Mouse (Mus musculus) Patski (cell line): ENCODE results near the gene Pth1r. TPM values are rescaled to one million over a fixed set of nuclear protein-coding genes. Genes with fewer than 3 reads are reported as not detected.

Source experiments
- ATAC-seq: fragments of 100-300 bp; one replicate; pipeline ENCODE4 v1.8.0; 2021
- CTCF ChIA-PET: fragments of 350-600 bp; sonication (Branson Sonifier 250); formaldehyde crosslinking; loops from one replicate; lab custom pipeline; 2022; ENCODE audit warnings: inconsistent platforms; lab: Charles Lee
- POLR2A ChIA-PET: fragments of 350-600 bp; sonication (Branson Sonifier 250); formaldehyde crosslinking; loops from one replicate; lab custom pipeline; 2022; ENCODE audit warnings: antibody characterized with exemption, inconsistent platforms; lab: Charles Lee
- DNase-seq: peaks from one replicate; pipeline ENCODE4 v3.0.0-alpha.2; 2011; ENCODE audit warnings: low read depth, low spot score
- H3K27me3 ChIP-seq: fragments of 371-371 bp; one replicate; pipeline ENCODE4 v1.5.1; 2021
- CTCF ChIP-seq: fragments of 100-300 bp; IDR thresholded peaks from one replicate; pipeline ENCODE4 v1.5.1; 2021
- in situ Hi-C: fragments of 300-500 bp; cut with MboI; formaldehyde crosslinking; loops from 3 replicates; pipeline ENCODE4 v1.11.1; 2018; ENCODE audit warnings: low pct_unique_long_range_greater_than_20kb, mixed read lengths
- polyA plus RNA-seq: library from polyadenylated mRNA; unstranded; gene quantifications from one replicate; pipeline ENCODE4 v1.2.3, GENCODE M21; 2021

The Pth1r gene
- polyA plus RNA-seq, 1 experiment from 2014 or later: 9.9 TPM

DNA sequence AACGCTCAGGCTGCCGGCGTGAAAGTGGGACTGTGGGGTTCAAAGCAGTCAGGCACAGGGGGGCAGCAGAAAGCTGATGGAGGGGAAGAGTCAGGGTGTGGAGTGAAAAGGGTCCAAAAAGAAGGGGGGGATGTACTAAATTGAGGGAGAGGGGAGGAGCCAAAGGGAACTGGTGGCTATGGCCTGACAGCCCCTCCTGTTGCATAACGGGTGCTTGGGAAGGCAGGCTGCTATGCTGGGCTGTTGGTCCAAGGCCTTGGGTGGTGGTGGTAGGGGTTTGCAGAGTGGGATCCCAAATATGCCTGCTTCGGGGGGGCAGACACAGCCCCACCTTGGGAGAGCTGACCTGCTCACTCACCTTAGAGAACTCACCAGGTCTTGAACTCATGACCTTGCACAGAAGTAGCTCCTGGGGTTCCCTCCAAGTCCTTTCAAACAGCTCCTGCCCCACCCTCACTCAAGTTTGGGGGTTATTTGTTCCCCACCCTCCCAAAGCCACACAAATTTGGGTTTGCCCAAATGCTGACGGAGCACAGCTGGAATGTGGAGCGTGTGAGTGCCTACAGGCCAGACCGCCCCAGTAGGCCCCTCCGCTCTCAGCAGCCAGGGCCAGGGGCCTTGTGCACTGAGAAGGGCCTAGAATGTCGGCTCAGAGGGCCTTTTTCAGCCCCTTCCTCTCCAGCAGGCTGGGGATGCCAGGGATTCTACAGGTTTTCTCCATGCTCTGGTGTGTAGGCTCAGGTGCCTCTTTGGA lies 28.5 kb upstream of the Pth1r start:
- ATAC-seq (no peak), DNase-seq (no peak)
- TF ChIP-seq CTCF: no peak
- POLR2A ChIA-PET: no interaction called here
- in situ Hi-C loops: loop anchor here (10.0 kb wide), 1 partner anchor 331 kb away; no protein-coding TSS in a partner anchor
- no peaks in the 10 kb centered on the region for H3K27me3 ChIP-seq
- CTCF ChIA-PET: interaction anchor here (1.2 to 2.1 kb wide), 2 partner anchors 58 to 62 kb away, joined by 3 to 5 read pairs; no protein-coding TSS in a partner anchor

DNA sequence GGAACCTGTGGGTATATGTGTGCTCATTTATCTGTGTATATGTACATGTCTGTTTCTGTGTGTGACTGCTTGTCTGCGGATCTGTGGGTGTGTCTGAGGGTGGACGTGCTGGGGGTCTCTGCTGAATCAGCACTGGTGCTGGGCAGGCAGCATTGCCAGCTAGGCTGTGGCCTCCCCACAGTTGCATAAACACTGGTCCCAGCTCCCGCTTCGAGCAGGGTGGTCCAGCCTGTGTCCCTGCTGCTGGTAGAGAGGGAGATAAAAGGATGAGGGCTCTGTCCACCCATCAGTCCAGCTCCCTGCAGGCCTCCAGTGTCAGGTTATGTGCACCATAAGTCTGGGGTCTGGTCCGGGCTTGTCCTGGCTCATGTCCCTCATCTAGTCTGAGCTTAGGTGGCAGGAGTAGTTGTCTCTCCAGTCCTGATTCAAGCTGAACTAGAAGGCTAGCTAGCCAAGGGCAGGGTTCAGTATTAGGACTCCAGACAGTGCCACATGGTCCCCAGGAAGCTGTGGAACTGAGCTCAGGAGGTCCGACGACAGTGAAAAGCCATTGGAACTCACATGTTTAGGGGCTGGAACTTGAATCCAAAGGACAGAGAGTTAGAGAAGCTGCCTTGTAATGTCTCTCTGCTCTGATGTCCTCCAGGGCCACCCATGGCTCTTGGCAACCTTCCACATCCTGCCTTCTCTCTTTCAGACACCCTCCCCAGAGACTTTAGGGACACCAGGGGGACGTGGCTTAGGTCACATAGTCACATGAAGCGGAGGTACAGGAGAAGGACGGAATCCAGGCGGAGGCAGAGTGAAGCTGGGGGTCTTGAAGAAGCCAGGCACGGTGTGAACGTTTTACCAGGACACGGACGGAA lies 27.7 kb upstream of the Pth1r start:
- no peak for DNase-seq

DNA sequence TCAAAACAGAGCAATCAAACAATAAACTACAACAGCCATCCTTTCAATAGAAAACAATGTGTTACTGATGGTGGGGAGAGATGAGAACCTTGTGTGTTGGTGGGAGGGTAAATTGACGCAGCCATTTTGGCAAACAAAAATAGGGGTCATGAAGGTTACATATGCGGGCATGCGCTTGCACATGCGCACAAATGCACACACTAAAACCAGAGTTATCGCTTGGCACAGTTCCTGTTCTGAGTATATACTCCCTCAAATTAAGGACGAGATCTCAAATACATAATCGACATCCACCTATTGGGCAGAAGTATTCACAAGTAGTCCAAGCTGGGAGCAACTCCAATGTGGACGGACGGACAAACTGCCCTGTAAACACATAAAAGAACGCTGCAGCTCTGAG lies 25.4 kb upstream of the Pth1r start:
- no peak for ATAC-seq
- no peaks in the 10 kb centered on the region for H3K27me3 ChIP-seq
- TF ChIP-seq CTCF: no peak
- CTCF ChIA-PET: no interaction called here
- POLR2A ChIA-PET: no interaction called here
- no peak for DNase-seq
- in situ Hi-C loops: loop anchor here (10.0 kb wide), 1 partner anchor 328 kb away; no protein-coding TSS in a partner anchor

More for the DNA sequence above, 27.7 kb upstream of the Pth1r start:
- no peak for TF ChIP-seq CTCF
- H3K27me3 ChIP-seq: no peaks in the 10 kb centered on the region
- CTCF ChIA-PET: interaction anchor here (1.0 to 2.1 kb wide), 3 partner anchors 57 to 61 kb away, joined by 3 to 5 read pairs (median 3); no protein-coding TSS in a partner anchor
- POLR2A ChIA-PET: no interaction called here
- in situ Hi-C loops: loop anchor here (10.0 kb wide), 1 partner anchor 330 kb away; no protein-coding TSS in a partner anchor
- no peak for ATAC-seq

DNA sequence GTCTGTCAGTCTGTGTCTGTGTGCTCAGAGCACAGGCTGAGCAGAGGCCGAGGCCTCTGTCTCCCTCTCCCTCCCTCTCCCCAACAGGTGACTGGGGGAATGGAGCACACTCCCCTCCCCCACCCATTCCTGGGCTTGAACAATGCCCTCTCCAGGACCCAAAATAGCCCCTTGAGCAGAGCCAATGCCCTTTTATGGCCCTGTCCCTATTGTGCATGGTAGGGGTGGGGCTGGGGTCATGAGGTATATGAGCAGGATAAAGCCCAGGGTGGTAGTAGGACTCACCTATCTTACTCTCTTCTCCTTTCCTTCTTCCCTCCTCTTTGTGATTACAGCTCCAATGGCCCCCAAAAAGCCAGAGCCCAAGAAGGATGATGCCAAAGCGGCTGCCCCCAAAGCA lies 16.5 kb upstream of the Pth1r start:
- POLR2A ChIA-PET: no interaction called here
- TF ChIP-seq CTCF: no peak
- H3K27me3 ChIP-seq: no peaks in the 10 kb centered on the region
- ATAC-seq: no peak
- CTCF ChIA-PET: no interaction called here
- in situ Hi-C loops: no loop called here
- no peak for DNase-seq

DNA sequence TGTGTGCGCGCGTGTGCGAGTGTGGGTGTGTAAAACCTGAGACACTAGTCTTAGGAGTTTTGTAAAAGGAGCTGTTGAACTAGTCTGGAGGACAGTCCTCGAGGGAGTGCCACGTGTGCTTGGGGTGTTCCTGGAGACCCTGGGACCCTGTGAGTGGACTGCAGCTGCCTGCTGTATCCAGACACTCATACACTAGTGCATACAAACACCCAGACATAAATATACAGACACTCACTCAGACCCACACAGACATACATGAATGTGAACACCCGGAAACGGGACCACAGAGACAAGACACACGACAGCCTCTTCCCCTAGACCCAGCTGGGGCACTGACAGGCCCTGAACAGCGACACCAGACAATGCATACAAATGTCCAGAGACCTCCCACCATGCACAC lies 15.8 kb upstream of the Pth1r start:
- ATAC-seq: no peak
- H3K27me3 ChIP-seq: no peaks in the 10 kb centered on the region
- in situ Hi-C loops: no loop called here
- ChIA-PET CTCF (no interaction called here), POLR2A (no interaction called here)
- no peak for TF ChIP-seq CTCF
- no peak for DNase-seq

DNA sequence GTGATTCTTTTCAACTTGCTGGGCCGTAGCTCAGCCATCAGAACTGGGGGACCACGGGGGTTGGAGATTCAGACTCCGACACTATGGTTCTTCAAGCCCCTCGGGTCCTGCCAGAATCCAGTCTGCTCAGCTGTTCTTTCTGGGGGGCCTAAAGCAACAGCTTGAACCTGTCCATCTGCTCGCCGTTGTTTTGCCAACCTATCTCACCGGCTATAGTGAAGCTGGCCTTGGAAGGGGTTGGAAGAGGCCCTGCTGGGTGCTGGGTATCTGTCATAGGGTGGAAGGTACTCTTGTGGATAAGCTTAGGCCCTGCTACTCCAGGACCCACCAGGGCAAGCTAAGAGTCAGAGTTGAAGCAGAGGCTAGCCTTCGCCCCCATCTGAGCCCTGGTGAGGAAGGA lies 13.9 kb upstream of the Pth1r start:
- no peak for DNase-seq
- no peak for TF ChIP-seq CTCF
- no peak for ATAC-seq
- no peaks in the 10 kb centered on the region for H3K27me3 ChIP-seq
- ChIA-PET POLR2A (interaction anchor here (0.5 to 0.8 kb wide), 2 partner anchors 10 to 44 kb away, joined by 3 read pairs; no protein-coding TSS in a partner anchor), CTCF (interaction anchor here (0.7 to 5.2 kb wide), 9 partner anchors 10 to 349 kb away, joined by 3 to 45 read pairs (median 4); partner anchors contain the start of genes Als2cl and Tmie)
- in situ Hi-C loops: no loop called here

DNA sequence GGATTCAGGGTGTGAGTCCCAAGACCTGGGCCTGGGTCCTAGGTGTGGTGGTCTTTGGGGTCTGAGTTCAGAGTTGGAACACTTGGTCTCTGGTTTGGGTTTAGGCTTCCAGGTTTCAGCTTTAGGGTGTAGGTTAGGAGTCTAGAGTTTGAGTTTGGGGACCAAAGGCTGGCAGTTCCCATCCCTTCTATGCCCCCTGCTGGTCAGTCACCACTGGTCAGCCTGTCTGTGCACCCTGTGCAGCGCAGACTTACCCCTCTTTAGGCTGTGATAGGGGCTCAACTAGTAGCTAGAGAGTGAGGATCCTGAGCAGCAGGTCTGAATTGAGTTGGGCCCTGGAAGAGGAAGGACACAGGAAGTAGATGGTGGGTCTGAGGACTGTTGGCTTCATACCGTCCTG lies 12.3 kb upstream of the Pth1r start:
- ChIA-PET CTCF (interaction anchor here (0.7 to 5.2 kb wide), 16 partner anchors 10 to 121 kb away, joined by 3 to 45 read pairs (median 6); partner anchors contain the start of genes Als2cl, Myl3, Pth1r and Tmie), POLR2A (interaction anchor here (1.2 to 1.3 kb wide), 2 partner anchors 9 to 43 kb away, joined by 3 read pairs; no protein-coding TSS in a partner anchor)
- no peaks in the 10 kb centered on the region for H3K27me3 ChIP-seq
- ATAC-seq (no peak), DNase-seq (no peak)
- in situ Hi-C loops: loop anchor here (5.0 kb wide), 1 partner anchor 42 kb away; no protein-coding TSS in a partner anchor
- no peak for TF ChIP-seq CTCF

DNA sequence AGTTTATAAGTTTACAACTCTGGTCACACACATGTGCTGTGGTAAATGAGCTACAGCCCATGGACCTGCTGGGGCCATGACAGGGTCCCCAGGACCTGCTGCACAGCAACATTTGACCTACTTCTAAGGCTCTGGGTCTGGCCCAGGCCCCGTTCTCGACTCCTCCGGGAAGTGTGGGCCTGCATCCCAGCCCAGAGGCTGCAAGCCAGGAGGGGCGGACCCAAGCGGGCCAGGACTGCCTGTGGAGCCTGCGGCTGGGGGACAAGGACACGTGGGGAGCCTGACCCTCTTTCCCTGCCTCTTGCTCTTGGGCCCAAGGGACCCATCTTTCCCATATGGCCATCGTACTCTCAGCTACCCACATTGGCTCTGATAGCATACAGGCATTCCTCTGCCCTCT lies 11.7 kb upstream of the Pth1r start:
- in situ Hi-C loops: loop anchor here (5.0 kb wide), 1 partner anchor 41 kb away; no protein-coding TSS in a partner anchor
- ATAC-seq: no peak
- CTCF ChIA-PET: interaction anchor here (0.8 to 5.2 kb wide), 12 partner anchors 10 to 44 kb away, joined by 3 to 45 read pairs (median 7); partner anchors contain the start of gene Myl3

DNA sequence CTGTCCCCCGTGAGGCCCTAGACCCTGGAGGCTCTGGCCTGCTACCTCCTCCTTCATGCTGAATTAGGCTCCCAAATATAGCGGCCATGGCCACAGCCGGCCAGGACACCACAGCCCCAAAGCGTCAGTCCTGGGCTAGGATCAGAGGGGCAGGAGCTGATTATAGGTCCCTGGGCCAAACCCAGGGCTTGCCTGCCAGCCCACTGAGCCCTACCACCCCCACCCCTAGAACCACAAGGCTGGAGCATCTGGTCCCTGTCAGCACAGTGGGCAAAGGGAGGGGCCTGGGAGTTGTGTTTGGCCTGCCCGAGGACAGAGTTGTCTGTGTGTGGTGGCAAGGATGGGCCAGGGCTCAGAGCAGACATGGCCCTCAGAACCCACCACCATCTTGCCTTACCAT lies 10.9 kb upstream of the Pth1r start:
- DNase-seq: no peak
- no peak for TF ChIP-seq CTCF
- POLR2A ChIA-PET: no interaction called here
- in situ Hi-C loops: loop anchor here (5.0 kb wide), 1 partner anchor 41 kb away; no protein-coding TSS in a partner anchor
- no peaks in the 10 kb centered on the region for H3K27me3 ChIP-seq
- no peak for ATAC-seq
- CTCF ChIA-PET: interaction anchor here (1.2 to 5.2 kb wide), 4 partner anchors 24 to 43 kb away, joined by 3 to 45 read pairs (median 28); no protein-coding TSS in a partner anchor

More for the DNA sequence above, 11.7 kb upstream of the Pth1r start:
- no peak for TF ChIP-seq CTCF
- H3K27me3 ChIP-seq: no peaks in the 10 kb centered on the region
- POLR2A ChIA-PET: interaction anchor here (1.3 kb wide), 1 partner anchor 9 kb away, joined by 3 read pairs; no protein-coding TSS in a partner anchor
- no peak for DNase-seq

DNA sequence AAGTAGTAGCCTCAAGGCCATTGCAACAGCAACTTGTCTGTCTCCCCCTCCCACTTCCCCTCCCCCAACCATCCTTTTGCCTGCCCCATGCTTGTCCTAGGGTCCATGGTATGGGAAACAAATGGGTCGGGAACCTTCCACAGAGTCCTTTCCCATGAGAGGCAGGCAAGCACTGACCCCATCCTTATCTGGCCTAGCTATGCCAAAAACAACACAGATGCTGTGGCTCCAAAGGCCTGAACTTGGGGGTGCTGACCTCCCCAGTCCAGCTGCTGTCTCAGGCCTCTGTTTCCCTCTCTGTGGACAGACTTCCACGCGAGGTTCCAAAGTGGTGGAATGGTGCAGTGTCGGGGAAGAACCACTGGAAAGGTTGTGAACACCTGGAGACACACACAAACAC lies 6.8 kb upstream of the Pth1r start:
- ATAC-seq: no peak
- ChIA-PET CTCF (interaction anchor here (1.0 kb wide), 1 partner anchor 27 kb away, joined by 3 read pairs; no protein-coding TSS in a partner anchor), POLR2A (interaction anchor here (0.7 kb wide), 1 partner anchor 34 kb away, joined by 4 read pairs; no protein-coding TSS in a partner anchor)
- no peaks in the 10 kb centered on the region for H3K27me3 ChIP-seq
- in situ Hi-C loops: no loop called here
- DNase-seq: no peak
- no peak for TF ChIP-seq CTCF
